Mouse (Mus musculus): ENCODE measurements around the gene Smg5.

DNA sequence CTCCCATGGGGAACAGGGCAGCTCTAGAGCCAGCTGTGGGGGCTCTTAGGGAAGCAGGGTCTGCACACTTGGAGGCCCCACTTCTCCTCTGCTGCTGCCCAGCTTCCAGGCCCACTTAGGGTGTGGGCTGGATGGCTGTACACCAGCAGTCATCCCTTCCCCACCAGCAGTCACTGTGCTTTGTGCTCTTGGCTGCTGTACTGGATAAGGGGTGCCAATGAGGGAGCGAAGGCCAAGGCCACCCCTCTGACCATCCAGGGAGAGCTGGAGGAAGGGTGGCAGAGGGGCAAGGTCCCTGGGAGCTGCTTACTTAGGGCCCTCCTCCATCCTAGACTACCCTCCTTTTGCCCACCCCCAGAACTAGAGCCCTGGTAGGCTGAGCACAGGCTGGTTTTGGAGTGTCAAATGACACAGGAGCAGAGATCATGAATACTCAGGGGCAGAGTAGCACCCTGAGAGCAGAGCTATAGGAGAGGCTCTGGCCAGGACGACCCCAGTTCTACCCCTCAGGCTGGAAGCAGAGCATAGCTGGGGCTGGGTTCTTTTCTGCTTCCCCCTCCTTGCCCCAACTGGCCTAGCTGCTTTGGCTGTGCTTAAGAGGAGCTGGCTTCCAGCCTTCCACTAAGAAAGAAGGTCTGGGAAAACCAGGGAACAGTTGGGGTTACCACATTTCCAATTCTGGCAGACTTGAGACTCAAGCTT is 25.7 kb downstream of the Smg5 start:
- TF ChIP-seq FLI1 (IDR thresholded peaks at IDR 0.05; ENCODE audit: low read length) (no peak), GATA1 (IDR thresholded peaks at IDR 0.05; ENCODE audit: borderline replicate concordance, low read length) (no peak)

All from megakaryocyte, embryonic 14.5 days (primary cell).